Mouse (Mus musculus) cerebellum, postnatal 10 days (tissue): Measurements from ENCODE around the gene Arl4d.
A peak's percentile ranks its signal among the peaks of the same experiment; 100 is the strongest.
"Not testable (repeated sequence)": the region's sequence is repeated elsewhere in the genome, so short reads cannot be mapped to it uniquely, and the experiment has no call there.

ENCODE experiments used
- DNase-seq, 2 experiments: peaks; one replicate each; pipeline ENCODE4 v3.0.0; 2021; ENCODE audit warnings: mixed read lengths in 2 of 2

The Arl4d gene

DNA sequence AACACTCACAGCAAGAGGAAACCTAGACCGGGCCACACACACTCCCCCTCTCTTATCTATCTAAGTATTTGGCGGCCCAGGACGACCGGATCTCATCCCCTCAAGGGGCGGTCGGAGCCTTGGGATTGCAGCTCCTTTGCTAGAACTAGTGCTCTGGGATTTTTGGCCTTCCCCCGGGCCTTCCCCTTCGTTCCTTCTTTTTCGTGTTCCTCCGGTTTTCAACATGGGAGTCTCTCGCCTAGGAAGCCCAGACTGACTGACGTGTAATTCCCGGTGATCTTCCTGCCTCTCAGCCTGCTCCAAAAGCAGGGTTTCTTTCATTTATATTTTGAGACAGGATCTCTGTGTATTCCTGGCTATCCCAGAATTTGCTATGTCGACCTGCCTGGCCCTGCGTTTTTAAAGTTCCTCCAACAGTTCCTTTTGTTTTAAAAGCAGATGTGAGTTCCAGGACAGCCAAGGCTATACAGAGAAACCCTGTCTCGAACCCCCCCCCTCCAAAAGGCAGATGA is 19.0 kb upstream of the Arl4d start:
- not testable (repeated sequence) for DNase-seq

DNA sequence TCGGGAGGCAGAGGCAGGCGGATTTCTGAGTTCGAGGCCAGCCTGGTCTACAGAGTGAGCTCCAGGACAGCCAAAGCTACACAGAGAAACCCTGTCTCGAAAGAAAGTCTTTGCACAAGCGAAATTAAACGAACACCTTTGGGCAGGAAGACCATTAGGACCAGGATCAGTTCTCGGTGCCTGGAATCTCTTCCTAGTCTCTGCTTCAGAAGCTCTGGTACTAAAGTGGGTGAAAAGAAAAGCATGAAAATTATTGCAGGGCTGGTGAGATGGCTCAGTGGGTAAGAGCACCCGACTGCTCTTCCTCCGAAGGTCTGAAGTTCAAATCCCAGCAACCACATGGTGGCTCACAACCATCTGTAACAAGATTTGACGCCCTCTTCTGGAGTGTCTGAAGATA is 18.2 kb upstream of the Arl4d start:
- DNase-seq: not testable (repeated sequence)

DNA sequence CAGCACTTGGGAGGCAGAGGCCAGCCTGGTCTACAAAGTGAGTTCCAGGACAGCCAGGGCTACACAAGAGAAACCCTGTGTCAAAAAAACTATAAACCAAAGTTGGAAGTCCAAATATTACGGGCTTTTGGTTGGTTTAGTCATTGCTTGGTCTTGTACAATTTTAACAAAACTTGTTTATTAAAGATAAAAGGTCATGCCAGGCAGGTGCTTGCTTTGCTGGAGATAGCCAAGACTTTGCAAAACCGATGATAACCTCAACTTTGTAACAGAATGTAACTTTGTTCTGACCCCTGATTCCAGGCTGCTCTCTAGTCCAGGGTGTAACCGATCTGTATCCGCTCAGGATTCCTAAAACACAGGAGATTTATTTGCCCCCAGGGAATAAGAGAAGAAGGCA is 9.0 kb upstream of the Arl4d start:
- no peak for DNase-seq

DNA sequence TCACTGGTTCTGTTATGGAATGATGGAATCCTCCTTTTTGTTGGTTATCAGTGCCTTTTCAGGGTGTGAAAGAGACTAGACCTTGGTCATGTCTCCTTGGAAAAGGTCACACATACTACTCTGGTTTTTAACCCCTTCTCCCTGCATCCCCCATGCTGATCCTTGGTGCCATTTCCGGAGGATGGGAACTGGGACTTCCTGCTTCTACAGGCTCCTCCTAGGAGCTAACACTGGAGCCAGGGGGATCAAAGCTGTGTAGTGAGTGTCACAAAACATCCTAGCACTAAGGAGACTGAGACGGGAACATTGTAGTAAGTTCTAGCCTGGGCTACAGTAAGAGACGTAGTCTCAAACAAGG is 7.8 kb upstream of the Arl4d start:
- DNase-seq: peak; percentile 59 to 71

DNA sequence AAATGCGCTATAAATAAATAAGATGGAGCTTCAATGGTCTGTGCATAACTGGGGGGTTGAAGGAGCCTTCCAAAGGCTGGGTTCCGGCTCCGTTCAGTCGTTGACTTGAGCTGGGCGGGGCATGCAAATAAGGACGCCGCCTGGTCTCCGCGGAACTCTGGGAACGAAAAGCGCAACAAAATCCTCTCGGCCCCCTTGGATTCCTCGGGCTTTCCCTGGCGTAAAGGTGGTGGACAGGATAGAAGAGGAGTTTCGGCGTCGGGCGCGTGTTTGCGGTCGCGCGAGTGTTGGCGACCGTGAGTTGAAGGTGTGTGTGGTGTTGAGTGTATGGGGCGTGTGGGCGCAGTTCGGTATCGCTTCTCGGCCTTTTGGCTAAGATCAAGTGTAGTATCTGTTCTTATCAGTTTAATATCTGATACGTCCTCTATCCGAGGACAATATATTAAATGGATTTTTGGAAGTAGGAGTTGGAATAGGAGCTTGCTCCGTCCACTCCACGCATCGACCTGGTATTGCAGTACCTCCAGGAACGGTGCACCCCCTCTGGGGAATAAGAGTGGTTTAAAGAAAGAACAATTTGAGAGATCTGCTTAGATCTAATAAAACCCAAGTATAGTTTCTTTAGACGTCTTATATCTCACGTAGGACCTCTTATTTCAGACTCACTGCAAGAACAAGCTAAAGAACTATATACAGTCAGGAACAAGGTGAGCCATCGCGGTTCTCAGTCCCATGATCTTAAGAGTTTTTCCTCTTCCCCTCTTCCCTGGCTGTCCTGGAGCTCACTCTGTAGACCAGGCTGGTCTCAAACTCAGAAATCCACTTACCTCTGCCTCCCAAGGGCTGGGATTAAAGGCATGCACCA is 7.2 kb upstream of the Arl4d start:
- peak; percentile 91 to 92 for DNase-seq

DNA sequence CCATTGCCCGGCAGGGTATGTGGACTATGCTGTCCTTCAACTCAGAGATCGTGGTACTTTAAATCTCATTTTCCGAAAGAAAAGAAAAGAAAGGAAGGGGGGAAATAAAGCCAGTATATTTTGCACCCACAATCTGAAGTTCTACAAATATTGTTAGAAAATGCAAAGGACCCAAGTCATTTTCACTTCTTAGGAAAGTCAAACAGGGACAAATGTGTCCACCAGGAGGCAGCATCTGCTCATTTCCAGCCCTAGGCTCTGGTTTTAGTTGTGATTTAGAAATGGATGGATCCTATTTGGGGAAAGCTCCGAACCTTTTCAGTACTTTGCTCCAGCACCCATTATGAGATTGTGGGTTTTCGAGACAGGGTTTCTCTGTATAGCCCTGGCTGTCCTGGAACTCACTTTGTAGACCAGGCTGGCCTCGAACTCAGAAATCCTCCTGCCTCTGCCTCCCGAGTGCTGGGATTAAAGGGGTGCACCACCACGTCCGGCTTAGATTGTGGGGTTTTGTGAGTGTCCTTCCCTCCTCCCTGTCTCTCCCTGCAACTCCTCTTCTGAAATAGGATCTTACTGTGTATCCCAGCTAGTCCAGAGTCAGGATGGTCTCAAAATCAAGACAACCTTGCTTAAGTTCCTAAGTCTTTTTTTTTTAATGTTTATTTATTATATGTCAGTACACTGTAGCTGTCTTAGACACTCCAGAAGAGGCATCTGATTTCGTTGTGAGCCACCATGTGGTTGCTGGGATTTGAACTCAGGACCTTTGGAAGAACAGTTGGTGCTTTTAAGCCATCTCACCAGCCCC is 6.4 kb upstream of the Arl4d start:
- DNase-seq: peak; percentile 76 to 83

DNA sequence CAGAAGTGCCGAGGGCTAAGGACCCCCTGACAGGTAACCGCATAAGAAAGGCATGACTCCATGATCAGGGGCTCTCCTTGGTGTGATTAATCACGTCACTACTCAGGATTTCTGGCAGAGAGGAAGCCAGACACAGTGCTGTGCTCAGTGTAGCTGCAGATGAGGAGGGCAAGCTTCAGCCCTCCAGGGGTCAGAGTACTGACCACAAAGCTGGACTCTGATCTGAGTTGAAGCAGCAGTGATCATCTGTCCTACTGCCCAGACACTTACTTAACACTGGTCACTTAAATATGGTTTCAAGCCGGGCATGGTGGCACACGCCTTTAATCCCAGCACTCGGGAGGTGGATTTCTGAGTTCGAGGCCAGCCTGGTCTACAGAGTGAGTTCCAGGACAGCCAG is 4.2 kb upstream of the Arl4d start:
- DNase-seq: no peak

DNA sequence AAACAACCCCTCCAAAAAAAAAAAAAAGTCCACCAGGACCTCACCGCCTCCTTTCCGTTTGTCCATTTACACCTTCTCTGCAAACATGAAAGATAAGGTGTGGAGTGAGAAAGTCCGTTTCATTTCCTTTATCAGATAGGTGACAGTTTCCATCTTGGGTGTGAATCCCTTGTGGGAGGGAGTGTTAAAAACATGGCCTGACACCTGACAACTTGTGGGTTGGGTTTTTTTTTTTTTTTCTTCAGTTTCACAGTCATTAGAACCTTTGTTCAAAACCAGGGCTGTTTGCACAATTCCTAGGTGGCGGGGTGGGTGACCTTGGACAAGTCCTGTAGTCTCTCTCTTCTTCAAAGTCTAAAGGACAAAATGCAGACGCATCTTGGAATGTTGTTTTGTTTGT is 3.6 kb upstream of the Arl4d start:
- DNase-seq: no peak

DNA sequence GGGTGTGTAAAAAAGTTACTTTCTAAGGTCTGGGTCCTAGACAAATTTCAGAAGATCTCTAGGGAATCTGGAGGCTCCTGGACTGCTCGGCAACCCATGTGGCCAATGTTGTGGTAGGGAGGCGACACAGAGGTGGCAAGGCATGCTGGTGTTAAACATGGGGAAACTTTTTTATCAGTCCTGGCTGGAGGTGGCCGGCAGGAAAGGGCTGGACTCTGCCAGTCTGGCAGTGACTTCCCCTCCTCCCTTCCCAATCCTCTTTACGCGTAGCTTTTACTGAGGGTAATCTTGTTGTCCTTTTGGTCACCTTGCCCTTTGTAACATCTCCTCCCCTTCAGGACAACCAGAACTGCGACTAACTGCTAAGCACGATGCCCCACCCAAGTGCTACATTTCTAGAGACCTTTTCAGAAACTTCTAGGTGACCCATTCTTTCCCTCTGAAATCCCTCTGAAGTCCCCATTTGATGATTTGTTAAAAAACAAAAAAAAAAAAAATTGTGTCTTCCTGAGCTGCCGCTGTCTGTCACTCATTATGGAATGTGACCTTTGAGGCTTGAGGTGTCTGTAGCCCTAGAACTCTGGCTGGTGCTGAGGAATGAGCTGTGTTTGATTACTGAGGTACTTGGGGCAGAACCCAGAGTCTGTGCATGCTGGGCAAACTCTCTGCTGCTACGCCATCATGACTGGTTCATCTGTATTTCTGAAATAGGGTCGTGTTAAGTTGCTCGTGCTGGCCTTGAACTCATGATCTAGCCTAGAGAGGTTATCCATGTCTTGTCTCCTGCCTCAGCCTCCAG is 1.9 kb upstream of the Arl4d start:
- no peak for DNase-seq

DNA sequence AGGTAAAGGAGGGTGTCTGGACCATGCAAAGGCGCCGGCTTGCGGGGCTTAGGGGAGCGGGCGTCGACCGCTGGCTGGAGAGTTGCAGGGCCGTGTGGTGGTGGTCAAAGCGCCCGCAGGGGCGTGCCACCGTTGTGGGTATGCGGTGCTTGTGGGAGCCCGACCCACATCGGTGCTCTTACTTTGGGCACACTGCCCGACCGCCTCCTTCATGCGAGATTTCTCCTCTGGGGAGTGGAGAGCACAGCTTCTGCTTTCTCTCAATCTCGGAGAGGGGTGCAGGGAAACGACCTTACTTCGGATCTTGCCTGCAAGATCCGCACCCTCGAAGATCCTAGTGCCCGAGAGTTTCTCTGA is 273 bp downstream of the Arl4d start:
- DNase-seq: no peak

DNA sequence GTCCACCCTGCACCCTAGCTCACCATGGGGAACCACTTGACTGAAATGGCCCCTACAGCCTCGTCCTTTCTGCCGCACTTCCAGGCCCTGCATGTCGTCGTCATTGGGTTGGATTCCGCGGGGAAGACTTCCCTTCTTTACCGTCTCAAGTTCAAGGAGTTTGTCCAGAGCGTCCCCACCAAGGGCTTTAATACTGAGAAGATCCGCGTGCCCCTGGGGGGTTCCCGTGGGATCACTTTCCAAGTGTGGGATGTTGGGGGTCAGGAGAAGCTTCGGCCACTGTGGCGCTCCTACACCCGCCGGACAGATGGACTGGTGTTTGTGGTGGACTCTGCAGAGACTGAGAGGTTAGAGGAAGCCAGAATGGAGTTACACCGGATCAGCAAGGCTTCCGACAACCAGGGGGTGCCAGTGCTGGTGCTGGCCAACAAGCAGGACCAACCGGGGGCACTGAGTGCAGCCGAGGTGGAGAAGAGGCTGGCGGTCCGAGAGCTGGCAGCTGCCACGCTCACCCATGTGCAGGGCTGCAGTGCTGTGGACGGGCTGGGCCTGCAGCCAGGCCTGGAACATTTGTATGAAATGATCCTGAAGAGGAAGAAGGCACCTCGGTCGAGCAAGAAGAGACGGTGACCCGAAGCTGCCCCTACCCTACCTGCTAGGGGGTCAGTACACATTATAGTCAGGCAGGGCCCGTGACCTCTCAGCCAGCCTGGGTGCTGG is 1.4 kb downstream of the Arl4d start:
- peak; percentile 65 to 74 for DNase-seq

DNA sequence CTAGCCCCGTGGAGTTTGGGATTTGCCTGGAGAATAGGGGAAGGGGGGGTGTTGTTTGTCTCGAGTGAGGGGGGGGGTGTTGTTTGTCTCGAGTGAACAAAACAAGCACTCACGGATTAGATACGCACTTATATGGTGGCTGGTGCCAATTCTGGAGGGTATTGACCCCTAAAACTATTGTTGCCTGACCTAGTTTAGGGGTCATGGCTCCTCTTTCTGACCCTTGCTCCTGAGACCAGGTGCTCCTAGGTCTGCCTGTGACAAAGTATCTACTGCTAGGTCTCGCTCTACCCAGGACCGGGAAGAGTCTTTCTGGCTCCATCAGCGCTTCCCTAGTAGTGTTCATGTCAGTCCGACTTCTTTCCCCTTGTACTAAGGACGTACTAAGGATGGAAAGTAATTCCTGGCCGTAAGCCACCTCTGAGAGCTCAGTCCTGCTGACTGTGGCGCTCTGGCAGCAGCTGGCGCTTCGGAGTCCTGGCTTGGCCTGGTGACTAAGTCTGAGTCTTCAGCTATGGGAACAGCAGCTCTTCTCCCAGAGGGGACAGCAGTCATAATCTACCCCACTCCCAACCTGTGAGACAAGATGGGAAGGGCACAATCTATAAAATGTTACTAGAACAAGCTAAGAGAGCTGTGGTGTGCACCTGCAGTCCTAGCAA is 2.7 kb downstream of the Arl4d start:
- peak; percentile 62 for DNase-seq

DNA sequence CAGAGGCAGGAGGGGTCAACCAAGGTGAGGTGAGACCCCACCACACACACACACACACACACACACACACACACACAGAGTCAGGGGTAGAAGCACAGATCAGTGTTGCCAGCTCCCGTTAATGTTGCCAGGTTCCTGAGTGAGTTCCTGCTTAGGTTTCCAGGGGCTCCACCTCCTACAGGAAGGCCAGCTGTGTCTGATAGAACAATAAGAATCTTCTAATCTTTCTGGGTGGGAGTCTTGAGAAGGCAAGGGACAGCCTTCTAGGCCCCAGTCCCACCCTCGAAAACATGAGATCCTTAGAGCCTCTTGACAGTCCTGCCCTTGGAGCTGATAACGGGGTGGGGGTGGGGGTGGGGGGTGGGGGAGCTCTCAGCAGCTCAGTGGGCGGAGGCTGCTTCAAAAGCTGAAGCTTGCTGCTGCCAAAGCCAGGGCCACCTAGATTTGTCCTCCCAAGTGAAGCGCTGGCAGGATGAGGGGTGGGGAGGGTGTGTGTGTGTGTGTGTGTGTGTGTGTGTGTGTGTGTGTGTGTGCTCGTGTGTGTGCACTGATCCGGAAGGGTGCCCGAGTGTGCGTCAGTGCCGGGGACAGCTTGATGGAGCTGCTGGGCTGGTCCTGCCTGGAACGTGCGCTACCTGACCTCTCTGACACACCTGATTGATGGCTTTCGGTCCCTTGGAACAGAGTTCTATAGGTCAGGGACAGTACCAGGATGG is 3.4 kb downstream of the Arl4d start:
- peak; percentile 51 to 57 for DNase-seq

DNA sequence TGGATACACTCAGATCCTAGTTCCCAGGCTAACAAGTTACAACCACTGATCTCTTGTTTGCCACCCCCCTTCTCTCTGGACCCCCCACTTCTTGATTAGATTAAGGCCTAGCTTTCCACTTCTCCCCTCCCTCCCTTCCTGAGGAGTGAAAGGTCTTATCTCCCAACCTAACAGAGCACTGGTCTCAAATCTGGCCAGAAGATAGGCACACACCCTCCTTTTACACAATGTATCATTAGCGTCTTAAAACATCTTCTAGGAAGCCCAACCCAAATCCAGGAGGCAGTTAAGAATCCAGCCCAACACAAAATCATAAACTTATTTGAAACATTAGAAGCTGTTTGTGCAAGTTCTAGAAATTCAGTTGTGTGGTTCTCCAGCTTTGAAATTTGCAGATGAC is 5.0 kb downstream of the Arl4d start:
- no peak for DNase-seq

DNA sequence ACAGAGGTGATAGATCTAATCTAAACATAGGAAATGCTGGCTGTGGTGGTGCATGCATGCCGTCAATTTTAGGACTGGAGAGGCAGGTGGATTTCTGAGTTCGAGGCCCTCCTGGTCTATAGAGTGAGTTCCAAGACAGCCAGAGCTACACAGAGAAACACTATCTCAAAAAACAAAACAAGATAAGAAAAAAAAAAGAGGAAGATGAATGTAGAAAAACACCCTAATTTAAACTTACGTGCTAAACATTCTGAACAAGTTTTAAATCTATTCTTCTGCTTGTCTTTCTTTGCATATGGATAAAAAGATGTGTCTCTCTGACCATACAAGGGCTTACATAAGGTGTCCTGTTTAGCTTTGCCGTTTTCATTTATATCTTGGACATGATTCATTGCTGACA is 5.9 kb downstream of the Arl4d start:
- DNase-seq: no peak

DNA sequence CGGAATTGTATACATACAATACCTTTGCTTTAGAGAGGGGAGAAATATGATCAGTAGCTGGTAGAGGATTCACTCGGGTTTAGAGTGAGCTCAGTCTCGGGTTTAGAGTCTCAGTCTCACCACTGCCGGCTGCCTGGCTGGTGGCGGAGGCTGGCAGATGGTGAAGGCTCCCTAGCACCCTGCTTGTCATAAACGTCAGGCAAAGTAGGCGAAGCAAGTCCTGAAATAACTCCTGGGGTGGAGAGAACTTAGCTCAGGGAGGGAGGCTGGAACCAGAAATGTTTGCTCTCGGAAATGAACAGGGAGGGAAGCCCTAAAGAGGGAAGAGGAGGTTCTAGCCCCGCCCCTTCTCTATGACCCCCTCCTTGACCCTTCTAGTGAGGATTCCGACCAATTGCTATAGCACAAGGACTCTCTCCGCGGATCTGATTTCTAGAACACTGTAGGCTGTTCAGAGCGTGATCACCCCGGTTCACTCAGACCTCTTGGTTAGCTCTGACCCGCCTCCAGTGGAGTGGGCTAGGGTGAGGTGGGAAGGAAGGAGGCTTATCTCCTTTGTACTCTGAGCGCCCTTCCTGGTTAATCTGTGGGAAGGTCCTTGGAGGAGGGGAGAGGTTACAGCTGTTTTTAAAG is 7.8 kb downstream of the Arl4d start:
- peak in 1 of 2 experiments; percentile 13 for DNase-seq

DNA sequence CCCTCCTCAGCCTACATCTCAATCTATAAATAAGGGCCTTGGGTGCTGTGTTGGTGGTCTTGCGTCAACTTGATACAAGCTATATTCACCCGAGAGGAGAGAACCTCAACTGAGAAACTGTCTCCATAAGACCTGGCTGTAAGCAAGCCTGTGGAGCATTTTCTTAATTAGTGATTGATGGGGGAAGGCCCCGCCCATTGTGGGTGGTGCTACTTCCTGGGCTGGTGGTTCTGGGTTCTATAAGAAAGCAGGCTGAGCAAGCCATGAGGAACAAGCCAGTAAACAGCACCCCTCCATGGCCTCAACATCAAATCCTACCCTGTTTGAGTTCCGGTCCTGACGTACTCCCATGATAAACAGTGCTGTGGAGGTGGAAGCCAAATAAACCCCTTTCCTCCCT is 8.8 kb downstream of the Arl4d start:
- DNase-seq: no peak

DNA sequence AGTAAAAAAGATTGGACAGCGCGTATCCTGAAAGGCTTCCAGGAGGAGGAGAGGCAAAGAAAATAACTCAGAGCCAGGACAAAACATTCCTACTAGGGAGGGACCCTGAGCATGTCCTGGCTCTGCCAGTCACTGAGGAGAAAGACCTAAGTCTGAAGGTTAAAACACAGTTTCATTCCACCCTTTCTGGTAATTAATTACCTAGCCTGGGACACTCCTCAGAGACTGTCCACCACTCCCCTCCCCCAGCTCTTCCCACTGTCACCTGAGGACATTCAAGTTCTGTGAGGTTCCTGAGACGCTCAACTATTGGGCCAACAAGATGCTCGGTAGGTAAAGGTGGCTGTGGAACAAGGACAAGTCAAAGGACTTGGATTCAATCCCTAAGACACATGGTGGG is 10.0 kb downstream of the Arl4d start:
- DNase-seq: no peak

DNA sequence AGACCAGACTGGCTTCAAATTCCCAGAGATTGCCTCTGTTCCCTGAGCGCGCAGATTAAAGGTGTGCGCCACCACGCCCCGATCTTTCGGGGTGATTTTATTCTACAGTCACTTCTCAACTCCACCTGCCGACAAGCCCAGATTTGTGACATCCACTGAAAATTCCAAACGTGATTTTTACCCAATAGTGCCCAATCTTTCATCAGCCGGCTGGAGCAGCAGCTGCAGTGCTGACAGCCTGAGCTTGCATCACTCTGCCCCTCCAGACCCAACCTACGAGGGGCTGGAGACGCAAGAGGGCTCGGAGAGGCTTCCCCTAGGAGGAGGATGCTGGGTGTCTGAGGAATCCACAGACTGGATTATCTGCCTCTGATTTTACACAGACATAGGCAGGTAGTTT is 12.3 kb downstream of the Arl4d start:
- DNase-seq: no peak

DNA sequence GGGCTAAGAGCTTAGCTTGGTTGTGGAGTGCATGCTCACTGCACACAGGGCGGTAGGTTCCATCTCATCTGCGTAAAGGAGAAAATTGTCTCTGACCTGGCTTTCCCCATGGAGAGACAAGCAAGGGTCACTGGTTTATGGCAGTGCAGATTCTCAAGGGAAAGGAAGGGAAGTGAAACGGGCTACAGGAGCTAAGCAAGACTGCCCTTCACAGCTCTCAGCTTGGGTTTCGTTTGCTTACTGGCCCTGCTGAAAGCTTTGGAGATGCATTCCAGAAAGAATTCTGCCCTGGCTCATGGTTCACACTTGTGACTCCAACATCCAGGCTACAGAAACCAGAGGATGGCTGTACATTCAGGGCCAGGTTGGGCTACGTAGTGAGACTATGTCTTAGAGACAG is 13.4 kb downstream of the Arl4d start:
- DNase-seq: no peak

DNA sequence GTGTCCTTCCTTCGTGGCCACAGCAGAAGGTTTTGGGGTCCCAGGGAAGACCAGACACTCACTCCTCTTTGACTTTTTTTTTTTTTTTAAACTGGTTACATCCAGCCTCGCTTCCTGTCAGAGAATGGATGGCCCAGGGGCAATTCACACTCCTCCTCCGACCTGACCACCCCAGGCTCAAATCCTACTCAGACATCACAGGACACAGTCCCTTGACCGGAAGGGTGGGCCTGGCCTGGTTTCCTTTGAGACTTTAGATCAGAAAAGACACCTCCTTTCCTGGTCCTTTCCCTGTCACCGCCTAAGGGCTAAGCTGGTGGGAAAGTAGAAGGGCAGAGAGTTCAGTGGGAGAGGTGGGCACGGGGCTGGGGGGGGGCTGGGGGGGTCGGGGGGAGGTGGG is 14.6 kb downstream of the Arl4d start:
- DNase-seq: no peak
